Mouse (Mus musculus) kidney, embryonic 14.5 days (tissue): Measurements from ENCODE around the gene Rag2. TPM values are rescaled to one million over a fixed set of nuclear protein-coding genes. Genes with fewer than 3 reads are reported as not detected.

Experiments
- ATAC-seq: fragments of 200-750 bp; cut with Nextera tagmentation; 2 replicates; pipeline ENCODE4 v1.8.0; 2017; ENCODE audit warnings: moderate number of reproducible peaks, mild to moderate bottlenecking, moderate TSS enrichment, moderate library complexity; ENCODE audit not compliant: low FRiP score, low TSS enrichment
- H3K27ac ChIP-seq: fragments of 300-500 bp; sonication (generic); 2 replicates; pipeline ENCODE4 v1.5.1; 2014; ENCODE audit warnings: low read depth, mild to moderate bottlenecking, low read length, moderate library complexity, mixed read lengths
- H3K27me3 ChIP-seq: fragments of 300-500 bp; sonication (generic); 2 replicates; pipeline ENCODE4 v1.6.1; 2014; ENCODE audit warnings: mild to moderate bottlenecking, low read length; ENCODE audit not compliant: control insufficient read depth, insufficient read depth
- H3K36me3 ChIP-seq: fragments of 300-500 bp; sonication (generic); 2 replicates; pipeline ENCODE4 v1.6.1; 2014; ENCODE audit warnings: low read length, mixed read lengths; ENCODE audit not compliant: control insufficient read depth, insufficient read depth
- H3K4me1 ChIP-seq: fragments of 300-500 bp; sonication (generic); 2 replicates; pipeline ENCODE4 v1.6.1; 2014; ENCODE audit warnings: low read length, mixed read lengths; ENCODE audit not compliant: control insufficient read depth, insufficient read depth
- H3K4me2 ChIP-seq: fragments of 300-500 bp; sonication (generic); replicated peaks from 2 replicates; pipeline ENCODE4 v1.6.1; 2014; ENCODE audit warnings: low read depth, mild to moderate bottlenecking, low read length
- H3K4me3 ChIP-seq: fragments of 300-500 bp; sonication (generic); 2 replicates; pipeline ENCODE4 v1.5.1; 2014; ENCODE audit warnings: mild to moderate bottlenecking, low read length
- H3K9ac ChIP-seq: fragments of 300-500 bp; sonication (generic); 2 replicates; pipeline ENCODE4 v1.6.1; 2014; ENCODE audit warnings: low read depth, mild to moderate bottlenecking, low read length, moderate library complexity
- H3K9me3 ChIP-seq: fragments of 300-500 bp; sonication (generic); 2 replicates; pipeline ENCODE4 v1.6.1; 2016; ENCODE audit warnings: low read length; ENCODE audit not compliant: control insufficient read depth
- WGBS: fragments of 180-500 bp; shearing (Covaris S2); extraction: QIAGEN DNeasy Blood & Tissue Kit; methylation state at CpG from one replicate; pipeline ENCODE4 v1.1.7; 2014; 5-methylcytosine and 5-hydroxymethylcytosine counted together
- polyA plus RNA-seq: library from polyadenylated mRNA; unstranded; fragments of >200 nt; fragmentation: Nextera tagmentation; extraction: Ambion mirVana; gene quantifications from 2 replicates; pipeline ENCODE4 v1.2.1, GENCODE M21; 2014

Rag2 gene
- polyA plus RNA-seq, 1 experiment from 2014 or later, result 0.11 TPM

GRCm38 (mm10) chr2:101594681-101595080, 29.8 kb upstream of the Rag2 start:
- H3K4me2 ChIP-seq, result no peak overlapping the region
- no peak for ATAC-seq
- 88% methylated on average over 5 of the region's 5 CpGs for WGBS

GRCm38 (mm10) chr2:101597186-101597585, 27.3 kb upstream of the Rag2 start:
- Histone ChIP-seq H3K9ac (no peak overlapping the region), H3K36me3 (no peaks in the 10 kb centered on the region), H3K4me1 (0 out of 2 replicates have a peak, but pooled peaks cover 8% of the 10 kb centered on the region), H3K27me3 (no peaks in the 10 kb centered on the region), H3K27ac (no peak overlapping the region), H3K4me3 (no peak overlapping the region), H3K9me3 (no peaks in the 10 kb centered on the region), H3K4me2 (no peak overlapping the region)
- ATAC-seq, result no peak

More at GRCm38 (mm10) chr2:101594681-101595080, 29.8 kb upstream of the Rag2 start:
- no peak overlapping the region for H3K4me3 ChIP-seq
- no peaks in the 10 kb centered on the region for H3K9me3 ChIP-seq
- no peak overlapping the region for H3K9ac ChIP-seq
- no peaks in the 10 kb centered on the region for H3K27me3 ChIP-seq
- H3K27ac ChIP-seq, result no peak overlapping the region
- 0 out of 2 replicates have a peak, but pooled peaks cover 8% of the 10 kb centered on the region for H3K4me1 ChIP-seq
- no peaks in the 10 kb centered on the region for H3K36me3 ChIP-seq

DNA sequence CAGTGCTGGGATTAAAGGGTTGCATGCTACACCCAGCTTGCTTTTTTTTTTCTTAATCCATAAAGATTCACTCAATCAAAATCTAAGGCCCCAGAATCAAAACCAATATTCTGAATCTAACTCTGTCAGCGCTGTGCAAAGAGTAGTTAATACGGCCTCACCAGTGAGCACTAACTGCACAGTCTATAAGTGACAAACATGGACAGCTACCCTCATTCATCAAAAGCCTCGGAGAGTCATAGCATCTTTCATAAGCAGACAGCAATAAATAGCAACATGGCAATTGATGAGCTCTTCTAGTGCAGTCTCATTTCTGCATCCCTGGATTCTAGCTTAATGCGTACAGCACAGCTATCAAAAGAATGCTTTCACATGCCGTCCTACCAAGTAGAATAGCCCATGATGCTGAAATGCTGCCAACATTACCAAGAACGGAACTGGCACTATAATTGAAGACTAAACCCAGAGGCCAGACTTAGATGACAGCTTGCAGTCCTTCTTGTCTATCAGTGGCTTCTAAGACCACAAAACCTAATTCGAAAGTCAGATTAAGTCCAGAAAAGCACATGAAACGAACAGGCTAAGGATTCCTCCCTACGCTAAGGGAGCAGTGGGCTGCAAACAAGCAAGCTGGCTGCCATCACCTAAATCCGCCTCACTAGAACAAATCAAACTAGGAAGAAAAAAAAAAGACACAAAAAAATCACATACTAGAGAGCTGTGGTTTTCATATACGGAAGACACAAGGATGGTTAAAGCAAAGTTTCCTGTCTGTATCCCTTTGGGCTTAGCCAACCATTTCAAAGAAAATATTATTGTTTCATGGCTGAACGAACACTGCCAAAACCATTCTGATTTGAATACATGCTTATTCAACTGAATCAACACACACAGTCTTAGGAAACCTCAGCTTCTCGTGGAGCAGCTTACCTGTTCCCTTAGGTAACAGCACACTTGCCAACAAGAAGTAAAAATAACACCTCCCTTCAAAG, 26.0 kb upstream of the Rag2 start:
- 0 out of 2 replicates have a peak, but pooled peaks cover 5% of the 10 kb centered on the region for H3K4me1 ChIP-seq
- H3K27ac ChIP-seq, result no peak overlapping the region
- H3K9ac ChIP-seq, result no peak overlapping the region
- H3K9me3 ChIP-seq, result no peaks in the 10 kb centered on the region
- ATAC-seq, result peak; percentile 60; the same call in 1 of the 2 replicates
- no peaks in the 10 kb centered on the region for H3K27me3 ChIP-seq
- H3K4me2 ChIP-seq, result peak overlapping the region; percentile 20; the same call in 1 of the 2 replicates
- 52% methylated on average over 13 of the region's 13 CpGs for WGBS
- no peaks in the 10 kb centered on the region for H3K36me3 ChIP-seq
- H3K4me3 ChIP-seq, result no peak overlapping the region

DNA sequence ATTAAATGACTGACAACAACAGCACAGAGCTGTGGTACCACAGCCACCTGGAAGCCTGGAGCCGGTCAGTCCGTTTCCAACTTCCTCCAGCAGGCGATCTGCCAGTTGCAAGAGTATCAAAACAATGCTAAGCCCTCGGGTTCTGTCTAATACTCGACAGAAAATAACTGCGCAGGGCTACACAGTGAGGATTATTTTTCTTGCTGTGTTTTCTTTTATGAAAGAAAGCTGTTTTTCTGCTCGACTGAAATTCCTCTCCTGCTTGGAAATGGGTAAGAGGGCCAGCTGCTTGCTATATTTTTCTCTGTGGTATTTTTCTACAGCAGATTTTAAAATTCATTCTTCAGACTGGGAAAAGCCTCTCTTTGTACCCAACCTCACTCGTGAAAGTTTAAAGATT, 23.8 kb upstream of the Rag2 start:
- 20% methylated on average over 8 of the region's 8 CpGs for WGBS
- peak; percentile 48; the same call in 1 of the 2 replicates for ATAC-seq

GRCm38 (mm10) chr2:101603099-101603498, 21.4 kb upstream of the Rag2 start:
- ATAC-seq, result no peak
- H3K27me3 ChIP-seq, result no peaks in the 10 kb centered on the region
- H3K27ac ChIP-seq, result no peak overlapping the region
- no peak overlapping the region for H3K9ac ChIP-seq
- H3K4me2 ChIP-seq, result no peak overlapping the region
- WGBS, result 97% methylated on average over 1 of the region's 1 CpGs
- H3K4me3 ChIP-seq, result no peak overlapping the region
- no peaks in the 10 kb centered on the region for H3K36me3 ChIP-seq
- no peaks in the 10 kb centered on the region for H3K9me3 ChIP-seq
- H3K4me1 ChIP-seq, result 0 out of 2 replicates have a peak, but pooled peaks cover 5% of the 10 kb centered on the region

More for the DNA sequence above, 23.8 kb upstream of the Rag2 start:
- no peaks in the 10 kb centered on the region for H3K36me3 ChIP-seq
- H3K27me3 ChIP-seq, result no peaks in the 10 kb centered on the region
- H3K9ac ChIP-seq, result no peak overlapping the region
- H3K4me3 ChIP-seq, result no peak overlapping the region
- no peak overlapping the region for H3K4me2 ChIP-seq
- no peak overlapping the region for H3K27ac ChIP-seq
- H3K9me3 ChIP-seq, result no peaks in the 10 kb centered on the region
- H3K4me1 ChIP-seq, result 0 out of 2 replicates have a peak, but pooled peaks cover 5% of the 10 kb centered on the region

DNA sequence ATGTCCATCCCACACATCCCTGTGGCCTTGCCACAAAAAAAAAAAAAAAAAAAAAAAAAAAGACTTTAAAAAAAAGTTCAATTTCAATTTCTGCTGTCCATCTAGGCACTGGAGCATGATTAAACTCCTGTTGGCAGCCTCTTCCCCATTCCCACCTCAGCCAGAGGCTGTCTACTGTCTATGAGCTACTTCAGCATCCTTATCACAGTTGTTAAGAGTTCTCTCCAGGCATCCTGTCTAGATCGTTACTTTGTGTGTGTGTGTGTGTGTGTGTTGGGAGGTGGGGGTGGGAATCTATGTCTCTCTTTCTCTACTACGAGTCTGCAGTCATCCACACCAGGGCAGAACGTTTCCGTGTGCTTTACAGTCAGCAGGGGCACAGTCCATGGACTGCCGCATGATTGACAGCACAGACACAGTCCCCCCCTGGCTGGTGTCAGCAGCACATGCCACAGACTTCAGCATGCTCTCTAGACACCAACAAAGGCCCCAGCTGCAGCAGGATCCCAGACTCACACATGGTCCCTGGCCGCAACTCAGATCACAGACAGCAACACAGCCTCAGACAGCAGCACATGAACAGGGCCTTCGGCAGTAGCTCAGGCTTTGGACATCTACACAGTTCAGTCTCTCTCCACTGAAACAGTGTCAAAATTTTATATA, 16.2 kb upstream of the Rag2 start:
- H3K27ac ChIP-seq, result no peak overlapping the region
- no peaks in the 10 kb centered on the region for H3K36me3 ChIP-seq
- no peak overlapping the region for H3K4me3 ChIP-seq
- no peaks in the 10 kb centered on the region for H3K27me3 ChIP-seq
- ATAC-seq, result no peak
- H3K9ac ChIP-seq, result no peak overlapping the region
- H3K4me1 ChIP-seq, result no peaks in the 10 kb centered on the region
- WGBS, result 81% methylated on average over 7 of the region's 7 CpGs
- no peaks in the 10 kb centered on the region for H3K9me3 ChIP-seq
- no peak overlapping the region for H3K4me2 ChIP-seq

DNA sequence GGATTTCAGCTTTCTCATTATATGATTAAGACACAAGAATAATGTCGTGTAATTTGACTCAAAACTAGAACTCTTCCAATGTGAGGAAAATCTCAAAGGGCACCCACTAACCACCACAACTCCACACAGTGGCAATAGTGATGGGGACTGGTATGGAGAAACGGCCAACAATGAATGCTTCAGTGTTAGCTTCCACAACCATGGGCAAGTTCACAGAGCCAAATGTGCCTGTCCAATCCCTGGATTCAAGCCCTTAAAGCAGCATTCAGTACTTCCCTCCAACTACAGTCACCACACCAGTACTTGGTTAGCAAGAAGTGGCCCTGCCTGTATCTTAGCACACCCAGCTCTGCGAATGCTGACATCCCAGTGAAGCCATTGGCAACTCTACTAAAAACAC, 13.7 kb upstream of the Rag2 start:
- Histone ChIP-seq H3K4me3 (no peak overlapping the region), H3K4me2 (no peak overlapping the region), H3K36me3 (no peaks in the 10 kb centered on the region), H3K27me3 (no peaks in the 10 kb centered on the region), H3K27ac (no peak overlapping the region), H3K4me1 (no peaks in the 10 kb centered on the region), H3K9ac (no peak overlapping the region), H3K9me3 (no peaks in the 10 kb centered on the region)
- WGBS, result 94% methylated on average over 3 of the region's 3 CpGs
- ATAC-seq, result no peak

DNA sequence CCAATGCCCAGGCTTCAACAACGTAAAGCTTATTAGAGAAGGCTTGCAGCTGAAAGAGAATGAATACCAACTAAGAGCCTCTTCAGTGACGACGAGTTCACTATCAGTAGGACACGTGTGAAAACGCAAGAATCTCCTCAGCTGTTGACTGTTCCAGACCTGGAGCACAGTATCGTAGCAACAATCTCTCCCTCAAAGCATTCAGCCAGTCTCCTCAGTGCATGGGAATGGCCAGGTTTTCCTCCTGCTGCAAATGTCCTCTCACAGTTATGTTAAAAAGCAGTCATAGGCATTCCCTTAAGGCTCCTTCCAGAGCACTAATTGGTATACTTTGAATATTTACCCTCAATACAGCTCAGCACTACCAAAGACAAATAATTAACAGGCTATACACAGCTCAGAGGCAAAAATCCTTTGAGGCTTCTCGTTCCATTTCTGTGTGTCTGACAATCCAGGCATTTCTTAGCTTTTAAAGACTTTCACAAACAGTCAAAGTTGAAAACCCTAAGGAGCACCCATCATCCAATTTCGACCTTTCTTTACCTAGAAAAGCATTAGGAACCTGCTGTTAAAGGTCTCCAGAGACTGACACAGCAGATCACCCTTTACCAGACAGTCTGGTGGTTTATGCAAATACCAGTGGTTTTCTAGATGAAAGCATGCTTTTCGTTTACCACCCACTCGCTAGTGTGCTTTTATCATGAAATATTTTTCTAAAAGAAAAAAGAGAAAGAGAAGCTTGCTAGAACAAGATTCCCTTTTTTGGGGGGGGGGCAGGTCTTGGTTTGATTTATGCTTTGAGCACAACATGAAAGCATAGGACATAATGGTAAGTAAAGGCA, 8.8 kb upstream of the Rag2 start:
- no peak for ATAC-seq
- Histone ChIP-seq H3K4me2 (no peak overlapping the region), H3K9me3 (no peaks in the 10 kb centered on the region), H3K4me3 (no peak overlapping the region), H3K9ac (no peak overlapping the region), H3K27ac (no peak overlapping the region), H3K4me1 (no peaks in the 10 kb centered on the region), H3K36me3 (no peaks in the 10 kb centered on the region), H3K27me3 (no peaks in the 10 kb centered on the region)
- 81% methylated on average over 10 of the region's 10 CpGs for WGBS
